Mouse (Mus musculus): ENCODE data around the gene Gckr.
A peak's percentile ranks its signal among the peaks of the same experiment; 100 is the strongest.

Gckr gene

DNA sequence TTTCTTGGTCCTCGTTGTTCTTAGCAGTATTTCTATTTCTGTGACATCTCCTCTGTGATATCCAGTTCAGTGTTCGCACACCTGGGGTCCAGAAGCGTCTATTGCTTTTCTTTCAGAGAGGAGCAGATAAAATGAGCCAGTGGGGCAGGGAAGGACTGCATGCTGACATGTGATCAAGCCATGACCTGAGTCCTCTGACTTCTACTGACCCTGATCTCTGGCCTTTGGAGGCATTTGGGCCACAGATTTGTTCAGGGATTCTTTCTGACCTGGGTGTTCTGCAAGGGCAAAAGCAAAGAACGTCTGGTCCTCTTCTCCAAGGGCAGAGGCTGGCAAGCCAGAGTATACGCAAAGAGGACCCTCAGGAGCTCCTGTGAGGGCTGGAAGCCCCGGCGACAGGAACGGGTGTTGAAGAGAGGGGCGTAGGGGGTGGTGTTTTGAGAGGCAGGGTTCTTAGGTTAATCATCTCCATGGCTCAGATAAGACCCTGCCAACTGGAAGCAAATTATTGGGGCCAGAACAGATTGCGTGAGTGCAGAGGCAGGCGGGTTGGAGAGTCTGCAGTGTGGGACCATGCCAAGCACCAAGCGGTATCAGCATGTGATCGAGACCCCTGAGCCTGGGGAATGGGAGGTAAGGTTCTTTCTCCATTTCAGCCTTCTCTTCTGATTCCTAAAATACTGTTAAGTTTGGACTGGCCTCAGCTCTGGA lies at the start of gene Gckr:
Gene Gckr, plus strand, starts transcription at position 397 of the 711 bp plus-strand sequence.
- no peak for DNase-seq

- DNase-seq: no peak
Observed at GRCm38 (mm10) chr5:31250716-31251115, 46.5 kb upstream of the Gckr start.

- DNase-seq: peak; percentile 73 to 89
Observed at GRCm38 (mm10) chr5:31251541-31252101, 45.6 kb upstream of the Gckr start, which contains the start of gene Krtcap3. Gene Krtcap3, plus strand, starts transcription at chr5:31251691.

- peak in 1 of 2 experiments; percentile 36 for DNase-seq
Observed at GRCm38 (mm10) chr5:31252151-31252550, 45.1 kb upstream of the Gckr start.

DNA sequence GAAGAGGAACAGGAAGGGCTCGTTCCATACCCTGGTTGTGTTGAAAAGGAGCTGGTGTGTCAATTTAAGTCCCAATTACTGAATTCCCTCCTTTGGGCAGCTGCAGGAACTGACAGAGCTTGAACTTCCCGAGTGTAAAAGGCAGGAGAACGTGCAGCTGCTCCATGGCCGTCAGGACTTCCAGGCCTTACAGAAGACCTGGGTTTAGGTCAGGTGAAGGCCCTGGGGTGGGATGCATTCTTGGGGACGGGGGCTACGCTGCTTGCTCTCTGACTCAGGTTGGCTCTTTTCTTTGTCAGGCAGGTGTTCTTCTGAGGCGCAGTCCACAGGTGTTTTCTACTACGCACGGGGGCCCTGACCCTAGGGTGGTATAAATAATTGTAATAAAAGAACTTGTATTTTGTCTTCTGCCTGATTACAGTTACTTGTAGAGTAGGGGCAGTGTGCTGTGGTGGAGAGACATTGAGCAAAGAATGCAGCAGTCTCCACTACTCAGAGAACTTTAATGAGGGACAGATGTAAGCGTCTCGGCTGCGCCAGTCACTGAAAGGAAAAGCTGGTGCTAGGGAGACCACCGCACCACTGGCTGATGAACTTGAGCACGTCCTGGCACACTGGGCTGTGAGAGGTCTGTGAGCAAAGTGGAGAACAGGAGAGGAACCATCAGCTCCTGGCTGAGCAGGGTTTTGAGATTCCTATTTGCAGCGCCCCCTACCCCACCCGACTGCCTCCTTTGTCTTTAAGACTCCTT lies 44.3 kb upstream of the Gckr start:
- DNase-seq: no peak

GRCm38 (mm10) chr5:31253806-31254205 lies 43.4 kb upstream of the Gckr start:
- DNase-seq: peak in 1 of 2 experiments; percentile 46

DNA sequence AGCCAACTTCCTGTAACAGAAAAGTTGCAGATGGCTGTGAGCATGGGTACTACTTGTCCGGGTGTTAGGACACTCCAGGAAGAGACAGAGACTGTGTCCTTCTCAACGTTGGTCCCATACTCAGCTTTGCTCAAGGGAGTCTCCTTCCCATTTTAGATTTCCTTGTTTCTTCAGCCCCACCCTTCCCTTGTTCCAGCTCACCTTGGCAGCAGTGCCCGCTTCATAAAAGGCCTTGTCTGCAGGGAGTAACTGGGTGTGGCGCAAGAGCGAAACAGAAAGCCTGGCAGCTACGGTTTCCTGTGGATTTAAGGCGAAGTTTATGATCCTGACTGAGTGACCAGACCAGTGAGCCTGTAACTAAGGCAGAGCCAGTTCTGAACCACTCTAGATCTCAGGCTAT lies 42.8 kb upstream of the Gckr start:
- DNase-seq: peak; percentile 49 to 76

DNA sequence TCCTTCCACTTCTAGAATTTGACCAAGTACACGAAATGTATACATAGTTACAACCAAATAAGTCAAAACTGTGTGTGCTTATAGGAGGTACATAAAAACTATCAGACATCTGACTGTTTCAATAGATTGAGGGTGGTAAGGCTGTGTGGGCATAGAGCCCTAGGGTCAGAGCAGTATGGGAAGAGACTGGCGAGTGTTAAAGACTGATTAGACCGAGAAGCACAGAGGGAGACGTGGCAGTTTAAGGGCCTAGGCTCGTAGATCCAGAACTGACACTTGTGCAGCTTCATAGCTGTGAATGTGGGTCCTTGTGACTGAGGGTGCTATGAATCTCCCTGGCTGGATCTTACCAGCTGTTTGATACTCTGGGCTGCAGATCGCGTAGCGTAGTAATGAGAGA lies 42.3 kb upstream of the Gckr start:
- DNase-seq: no peak

GRCm38 (mm10) chr5:31255381-31255780 lies 41.9 kb upstream of the Gckr start:
- DNase-seq: no peak

GRCm38 (mm10) chr5:31255971-31256370 lies 41.3 kb upstream of the Gckr start:
- no peak for DNase-seq

DNA sequence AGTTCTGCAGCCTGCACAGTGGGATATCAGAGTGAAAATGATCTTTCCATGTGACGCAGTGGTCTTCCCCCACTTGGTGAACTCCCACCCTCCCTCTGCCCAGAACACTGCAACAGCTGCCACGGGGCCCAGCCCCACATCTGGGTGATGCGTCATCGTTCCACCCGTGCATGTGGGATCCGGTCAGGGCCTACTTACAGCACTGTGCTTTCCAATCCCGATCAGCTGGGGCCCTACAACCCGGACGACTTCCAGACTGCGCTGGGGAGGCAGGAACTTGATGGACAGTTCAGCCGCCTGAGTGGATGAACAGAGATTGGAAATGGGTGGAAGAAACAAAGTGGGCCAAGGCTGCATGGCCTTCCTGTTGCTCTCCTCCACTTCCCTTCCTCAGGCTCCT lies 39.6 kb upstream of the Gckr start:
- DNase-seq: no peak

DNA sequence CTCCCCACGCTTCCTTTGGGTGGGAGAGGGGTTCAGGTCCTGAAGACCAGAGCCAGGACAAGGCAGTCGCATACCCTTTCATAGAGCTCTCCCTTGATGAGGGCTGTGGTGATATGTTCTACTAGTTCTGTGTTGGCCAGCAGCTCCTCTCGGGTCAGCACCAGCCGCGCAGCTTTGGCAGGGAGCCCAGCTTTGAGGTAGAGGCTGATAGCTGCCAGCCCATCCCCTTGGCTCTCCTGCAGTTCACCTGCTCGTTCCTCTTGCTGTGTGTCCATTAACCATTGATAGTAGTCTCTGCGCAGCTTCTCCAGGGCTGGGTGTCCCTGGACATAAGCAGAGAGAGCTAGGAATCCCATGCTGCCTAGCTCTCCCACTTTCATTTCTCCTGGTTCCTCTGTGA lies 31.1 kb upstream of the Gckr start:
- peak in 1 of 2 experiments; percentile 18 for DNase-seq

GRCm38 (mm10) chr5:31267686-31268085 lies 29.6 kb upstream of the Gckr start:
- peak; percentile 4 to 40 for DNase-seq

DNA sequence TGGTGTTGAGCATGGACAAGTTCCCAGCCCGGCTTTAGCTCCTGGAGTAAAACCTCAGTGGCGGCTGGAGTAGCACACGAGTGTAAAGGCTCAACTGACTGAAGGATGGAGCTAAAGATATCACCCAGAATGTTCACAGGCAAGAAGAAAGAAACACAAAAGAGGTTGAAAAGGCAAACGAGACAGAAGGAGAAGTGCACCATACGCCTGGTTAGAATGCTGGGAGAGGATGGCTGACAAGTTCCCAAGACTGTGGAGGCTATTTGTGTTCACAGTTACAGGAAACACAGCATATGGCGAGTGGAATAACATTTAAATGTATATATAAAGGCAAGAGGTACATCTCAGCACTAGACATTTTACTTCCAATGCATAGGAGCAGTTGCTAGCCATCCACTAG lies 24.2 kb upstream of the Gckr start:
- no peak for DNase-seq

DNA sequence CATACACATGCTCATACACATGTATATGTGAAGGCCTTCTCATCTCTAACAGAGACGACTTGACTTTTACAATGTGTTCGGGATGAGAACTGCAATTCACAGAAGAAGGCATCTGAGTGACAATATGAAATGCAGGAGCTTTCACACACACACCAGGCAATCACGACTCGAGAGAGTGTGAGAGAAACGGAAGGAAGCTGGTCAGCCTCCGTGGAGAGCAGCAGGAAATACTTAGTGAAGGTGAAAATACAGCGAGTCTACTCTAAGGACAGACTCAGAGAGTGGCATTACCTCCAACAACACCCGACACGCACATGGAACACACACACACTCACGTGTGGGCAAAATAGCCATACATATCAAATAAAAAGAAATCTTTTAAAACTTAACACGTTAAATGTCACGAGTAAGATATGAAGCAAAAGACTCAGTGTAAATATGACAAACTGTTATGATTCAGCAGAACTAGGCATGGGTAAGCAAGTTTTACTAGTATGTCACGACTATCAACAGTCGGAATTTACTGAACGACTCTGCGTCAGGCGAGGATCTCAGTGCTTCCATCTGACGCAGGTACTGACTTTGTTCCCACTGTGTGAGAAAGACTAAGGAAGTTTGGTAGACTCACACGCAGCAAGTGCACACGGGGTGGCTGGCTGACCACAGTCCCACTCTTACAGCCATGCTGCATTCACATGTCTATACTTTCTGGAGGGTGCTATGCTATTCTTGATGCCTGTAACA lies 17.8 kb upstream of the Gckr start:
- no peak for DNase-seq

- DNase-seq: no peak
Observed at GRCm38 (mm10) chr5:31288225-31288624, 9.0 kb upstream of the Gckr start.

GRCm38 (mm10) chr5:31288655-31289054 lies 8.6 kb upstream of the Gckr start:
- DNase-seq: no peak

DNA sequence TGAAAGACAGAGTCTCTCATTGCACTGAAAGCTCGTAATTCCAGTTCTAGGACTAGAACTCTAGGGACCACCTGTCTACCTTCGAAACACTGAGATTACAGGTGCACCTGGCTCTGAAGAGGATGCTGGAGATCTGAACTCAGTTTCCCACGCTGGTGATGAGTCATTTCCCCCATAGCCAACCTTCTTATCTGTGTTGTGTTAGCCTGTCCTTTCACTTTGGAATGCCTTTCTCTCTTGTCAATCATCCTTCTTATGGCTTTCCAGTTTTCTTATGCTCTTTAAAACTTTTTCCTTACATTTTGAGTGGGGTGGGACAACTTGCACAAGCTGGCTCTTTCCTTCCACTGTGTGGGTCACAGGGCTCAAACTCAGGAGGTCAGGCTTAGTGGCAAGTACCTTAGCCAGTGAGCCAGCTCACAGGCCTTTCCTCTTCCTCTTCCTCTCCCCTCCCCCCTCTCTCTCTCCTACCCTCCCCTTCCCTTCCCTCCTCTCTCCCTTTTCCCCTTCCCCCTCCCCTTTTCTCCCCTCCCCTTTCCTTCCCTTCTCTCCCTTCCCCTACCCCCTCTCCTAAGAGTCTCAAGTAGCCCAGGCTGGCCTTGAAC lies 7.5 kb upstream of the Gckr start:
- DNase-seq: no peak

DNA sequence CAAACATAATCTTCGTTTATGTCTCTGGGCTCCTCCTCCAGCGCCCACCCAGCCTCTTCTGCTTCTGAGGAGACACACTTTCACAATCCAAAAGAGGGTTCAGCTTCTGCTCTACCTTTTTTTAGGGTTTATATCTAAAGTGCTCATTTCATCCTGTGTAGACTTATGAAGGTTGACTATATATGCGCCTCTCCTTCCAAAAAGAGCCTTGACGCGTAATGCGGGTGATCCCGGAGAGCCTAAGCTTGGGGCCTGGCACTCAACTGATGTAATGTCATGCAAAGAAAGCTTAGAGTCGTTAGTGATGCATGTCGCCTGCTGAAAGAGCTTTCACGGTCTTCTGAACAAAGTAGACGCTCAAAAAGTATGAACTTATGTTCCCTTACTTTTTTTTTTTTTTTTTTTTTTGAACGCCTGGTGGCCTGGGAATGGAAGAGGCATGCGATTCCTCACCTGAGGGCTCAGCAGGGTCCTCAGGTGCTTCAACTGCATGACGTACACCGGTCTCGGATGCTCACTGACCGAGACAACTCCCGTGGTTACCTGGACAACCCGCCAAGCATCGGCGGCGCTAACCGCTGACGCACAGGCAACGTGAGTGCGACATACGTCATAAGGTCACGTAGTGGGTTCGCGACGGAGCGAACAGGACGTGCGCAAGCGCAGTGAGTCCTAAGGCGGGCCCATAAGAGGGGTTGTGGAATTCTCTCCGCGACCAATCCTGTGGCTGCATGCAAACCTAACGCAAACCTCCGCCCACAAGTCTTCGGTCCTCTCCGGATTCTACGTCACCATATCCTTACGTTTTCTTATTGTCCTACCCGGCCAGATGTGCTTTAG lies 6.5 kb upstream of the Gckr start, which contains the start of gene Ift172:
Gene Ift172, minus strand, starts transcription at position 596 of the 840 bp plus-strand sequence.
- DNase-seq: peak; percentile 97 to 99

GRCm38 (mm10) chr5:31291361-31291688 lies 5.9 kb upstream of the Gckr start:
- no peak for DNase-seq

DNA sequence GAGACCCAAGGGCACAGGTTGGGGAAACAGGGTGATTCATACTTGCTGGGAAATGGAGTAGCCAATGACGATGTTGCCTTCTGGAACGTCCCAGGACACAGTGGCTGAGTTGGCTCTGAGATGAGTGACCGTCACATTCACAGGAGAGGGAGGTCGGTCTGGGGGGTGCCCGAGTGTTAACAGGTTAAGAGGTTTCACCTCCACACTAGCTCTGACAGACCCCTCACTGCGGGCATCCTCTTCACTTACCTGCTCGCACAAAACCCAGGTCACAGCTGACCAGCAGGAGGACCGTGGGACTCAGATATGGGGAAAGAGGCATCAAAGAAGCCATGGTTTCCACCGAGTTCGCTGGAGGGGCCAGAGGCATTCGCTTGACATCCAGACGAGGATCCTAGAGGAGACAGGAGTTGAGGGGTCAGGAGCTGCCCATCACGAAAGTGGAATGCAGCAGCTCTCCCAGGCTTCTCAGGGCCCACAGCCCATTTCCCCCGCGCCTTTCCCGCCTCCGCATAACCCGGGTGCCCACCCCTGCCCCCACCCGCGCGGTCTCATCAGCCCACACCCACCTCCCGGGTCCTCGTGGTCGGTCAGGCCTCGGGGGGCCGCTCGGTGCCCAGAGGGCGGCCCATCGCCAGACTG lies 2.2 kb upstream of the Gckr start:
- no peak for DNase-seq
